Mouse (Mus musculus): ENCODE measurements around the gene Acot11. TPM values are rescaled to one million over a fixed set of nuclear protein-coding genes. Genes with fewer than 3 reads are reported as not detected.
A peak's percentile ranks its signal among the peaks of the same experiment; 100 is the strongest.
"Not testable (repeated sequence)": the region's sequence is repeated elsewhere in the genome, so short reads cannot be mapped to it uniquely, and the experiment has no call there.

Gene Acot11
- total RNA-seq, 2 experiments from 2014 or later = 35.1 to 37.9 TPM

GRCm38 (mm10) chr4:106776998-106777397, 27.8 kb downstream of the Acot11 start:
- no peak for DNase-seq

GRCm38 (mm10) chr4:106775767-106776166, 29.0 kb downstream of the Acot11 start:
- DNase-seq = not testable (repeated sequence)

- no peak for DNase-seq
These were observed 32.2 kb downstream of the Acot11 start for GRCm38 (mm10) chr4:106772558-106772957.

- no peak for DNase-seq
These were observed 35.5 kb downstream of the Acot11 start for GRCm38 (mm10) chr4:106769306-106769705.

- peak; percentile 62 for DNase-seq
These were observed 40.6 kb downstream of the Acot11 start for GRCm38 (mm10) chr4:106764166-106764565.

- DNase-seq = no peak
These were observed 53.1 kb downstream of the Acot11 start for GRCm38 (mm10) chr4:106751726-106752125.

- peak; percentile 79 for DNase-seq
These were observed 55.1 kb downstream of the Acot11 start for GRCm38 (mm10) chr4:106749699-106750098.

GRCm38 (mm10) chr4:106747001-106747580, 57.7 kb downstream of the Acot11 start:
- DNase-seq = no peak

- no peak for DNase-seq
These were observed 58.9 kb downstream of the Acot11 start for GRCm38 (mm10) chr4:106745862-106746261.

GRCm38 (mm10) chr4:106737904-106738303, 66.9 kb downstream of the Acot11 start:
- no peak for DNase-seq

GRCm38 (mm10) chr4:106736884-106737283, 67.9 kb downstream of the Acot11 start:
- not testable (repeated sequence) for DNase-seq

GRCm38 (mm10) chr4:106733636-106734035, 71.2 kb downstream of the Acot11 start, which contains the start of gene Fam151a:
TSS of gene Fam151a (plus strand) at chr4:106733889.
- DNase-seq = no peak

GRCm38 (mm10) chr4:106730814-106731213, 74.0 kb downstream of the Acot11 start, which contains the start of gene Mroh7:
TSS of gene Mroh7 (minus strand) at chr4:106730925.
- no peak for DNase-seq

GRCm38 (mm10) chr4:106720631-106721030, 84.2 kb downstream of the Acot11 start:
- no peak for DNase-seq

GRCm38 (mm10) chr4:106713622-106714021, 91.2 kb downstream of the Acot11 start:
- no peak for DNase-seq

- DNase-seq = peak; percentile 93
These were observed 96.4 kb downstream of the Acot11 start for GRCm38 (mm10) chr4:106708408-106708807.

GRCm38 (mm10) chr4:106707957-106708356, 96.8 kb downstream of the Acot11 start:
- peak; percentile 21 for DNase-seq

- no peak for DNase-seq
These were observed 99.6 kb downstream of the Acot11 start for GRCm38 (mm10) chr4:106705096-106705665.

GRCm38 (mm10) chr4:106704416-106704815, 100.4 kb downstream of the Acot11 start:
- no peak for DNase-seq

- DNase-seq = no peak
These were observed 100.8 kb downstream of the Acot11 start for GRCm38 (mm10) chr4:106703956-106704355.

GRCm38 (mm10) chr4:106700798-106701197, 104.0 kb downstream of the Acot11 start:
- no peak for DNase-seq

GRCm38 (mm10) chr4:106699989-106700388, 104.8 kb downstream of the Acot11 start:
- DNase-seq = peak; percentile 17

All from adrenal gland, postnatal 10 days (tissue).